Mouse (Mus musculus): ENCODE data around the gene Arhgap15. TPM values are rescaled to one million over a fixed set of nuclear protein-coding genes. Genes with fewer than 3 reads are reported as not detected.

The Arhgap15 gene
- polyA plus RNA-seq, 1 experiment from 2014 or later, result 1.0 TPM

DNA sequence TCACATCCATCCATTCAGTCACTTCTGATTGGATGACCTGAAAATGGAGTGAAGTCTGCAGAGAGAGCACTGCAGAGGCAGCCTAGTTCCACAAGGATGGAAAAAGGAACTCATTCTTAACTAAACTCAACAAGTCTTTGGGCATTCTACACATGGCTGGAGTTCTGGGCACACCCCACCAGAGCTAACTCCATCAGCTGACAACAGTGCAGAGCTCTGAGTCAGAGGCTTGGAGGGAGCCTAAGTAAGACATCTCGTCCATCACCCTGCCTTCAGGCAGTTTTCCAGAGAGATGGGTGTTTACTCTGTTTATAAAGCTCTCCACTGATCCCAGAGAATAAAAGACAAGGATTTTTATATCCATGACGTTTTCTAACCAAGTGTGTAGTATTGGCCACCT, 696.3 kb downstream of the Arhgap15 start:
- Histone ChIP-seq H3K4me1 (replicated peaks; ENCODE audit: insufficient read depth, low read length) (no peaks in the 10 kb centered on the region), H3K4me2 (ENCODE audit: low read length) (no peak overlapping the region), H3K4me3 (replicated peaks; ENCODE audit: low read depth, low read length) (no peak overlapping the region), H3K27ac (no peak overlapping the region), H3K9me3 (replicated peaks; ENCODE audit: low read length) (no peaks in the 10 kb centered on the region), H3K36me3 (ENCODE audit: insufficient read depth, low read length) (no peaks in the 10 kb centered on the region), H3K27me3 (ENCODE audit: insufficient read depth, low read length) (no peaks in the 10 kb centered on the region), H3K9ac (ENCODE audit: low read depth, low read length) (no peak overlapping the region)
- TF ChIP-seq CTCF (IDR thresholded peaks at IDR 0.05; ENCODE audit: low read depth), result no peak
- ATAC-seq (replicated peaks; ENCODE audit: low FRiP score, low read depth) (no peak), DNase-seq (ENCODE audit: low spot score) (no peak)
- 83% methylated on average over 2 of the region's 2 CpGs for WGBS

Other genes with a start within 250 kb of the Arhgap15 start
- 4.6 and 6.3 TPM in 2 replicates for gene Kynu, start 193.5 kb upstream of the Arhgap15 start, polyA plus RNA-seq (2015; fragmentation: Nextera tagmentation; extraction: Ambion mirVana)